Mouse (Mus musculus) urinary bladder, postnatal 4 days (tissue): Measurements from ENCODE around the gene Spp2.

Source experiments
- DNase-seq, 2 experiments: peaks; one replicate each; pipeline ENCODE4 v3.0.0; 2021 to 2022; ENCODE audit warnings: low spot score in 2 of 2

Spp2 gene

DNA sequence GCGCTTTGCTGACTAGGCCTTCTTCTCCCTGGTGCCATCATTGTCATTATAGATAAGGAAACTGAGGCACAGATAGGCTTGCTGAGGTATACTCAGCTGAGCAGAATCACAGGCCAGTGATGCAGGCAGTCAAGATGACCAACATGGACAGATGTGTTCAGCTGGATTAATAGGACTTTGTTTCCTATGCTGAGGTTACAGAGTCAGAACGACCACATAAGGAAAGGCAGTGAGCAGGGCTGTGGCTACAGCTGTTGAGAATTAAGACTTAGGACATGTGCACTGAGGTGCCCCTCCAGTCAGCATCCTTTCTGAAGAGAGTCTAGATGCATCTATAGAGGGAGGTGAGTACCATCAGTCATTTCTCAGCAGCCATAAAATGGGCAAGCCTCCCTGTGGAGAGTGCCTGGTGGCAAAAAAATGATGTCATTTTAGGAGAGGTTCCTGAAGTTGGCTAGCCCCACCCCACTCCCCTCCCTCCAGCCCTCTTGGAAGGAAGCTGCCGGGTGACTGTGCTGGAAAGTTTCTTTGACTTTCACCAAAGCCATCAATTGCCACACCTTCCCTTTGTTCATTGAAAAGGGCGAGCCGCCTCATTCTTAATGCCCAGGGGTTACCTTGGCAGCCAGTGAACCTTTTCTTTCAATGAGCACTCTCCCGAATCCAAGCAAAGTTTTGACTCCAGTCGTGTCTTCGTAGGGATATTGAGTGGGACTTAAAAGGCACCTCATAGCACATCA is 59.7 kb downstream of the Spp2 start:
- DNase-seq = no peak

GRCm38 (mm10) chr1:88467866-88468265 is 61.1 kb downstream of the Spp2 start:
- DNase-seq = no peak

DNA sequence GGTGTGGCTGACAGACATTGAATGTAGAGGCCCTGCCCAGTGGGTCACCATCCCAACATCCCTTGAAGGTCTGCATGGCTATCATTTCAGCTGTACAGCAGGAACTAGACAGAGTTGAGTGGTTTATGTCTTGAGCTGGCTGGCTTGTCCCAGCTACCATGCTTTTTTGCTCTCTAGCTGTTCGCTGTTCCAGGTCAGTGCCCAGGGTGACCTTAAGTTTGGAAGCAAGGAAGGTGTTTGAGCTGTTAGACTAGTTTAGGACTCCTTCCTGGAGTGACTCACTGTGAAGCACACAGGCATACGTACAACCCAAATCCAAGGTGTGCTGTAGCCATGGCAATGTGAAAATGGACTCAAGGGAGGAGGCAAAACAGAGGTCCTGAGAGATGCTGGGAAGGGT is 61.6 kb downstream of the Spp2 start:
- DNase-seq = no peak

- DNase-seq = no peak
Observed at GRCm38 (mm10) chr1:88469746-88470145, 63.0 kb downstream of the Spp2 start.

GRCm38 (mm10) chr1:88472258-88472657 is 65.5 kb downstream of the Spp2 start:
- DNase-seq = no peak

DNA sequence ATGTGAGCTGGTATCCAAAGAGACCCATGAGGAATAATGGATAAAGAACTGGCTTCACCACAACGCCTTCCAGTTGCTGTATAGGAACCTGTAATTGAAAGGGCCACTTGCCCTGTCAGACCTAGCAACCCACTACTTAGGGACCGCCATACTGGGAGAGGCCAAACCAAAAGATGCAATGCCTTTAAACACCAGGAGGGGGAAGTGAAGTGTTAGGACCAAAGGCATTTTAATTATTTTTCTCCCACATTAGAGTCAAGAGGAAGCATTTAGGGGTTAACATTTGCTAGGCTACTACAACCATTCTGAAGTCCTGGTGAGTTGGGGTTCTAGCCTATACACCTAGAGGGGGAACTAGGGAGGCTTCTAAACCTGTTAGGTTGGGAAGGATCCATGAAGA is 67.1 kb downstream of the Spp2 start:
- DNase-seq = no peak

DNA sequence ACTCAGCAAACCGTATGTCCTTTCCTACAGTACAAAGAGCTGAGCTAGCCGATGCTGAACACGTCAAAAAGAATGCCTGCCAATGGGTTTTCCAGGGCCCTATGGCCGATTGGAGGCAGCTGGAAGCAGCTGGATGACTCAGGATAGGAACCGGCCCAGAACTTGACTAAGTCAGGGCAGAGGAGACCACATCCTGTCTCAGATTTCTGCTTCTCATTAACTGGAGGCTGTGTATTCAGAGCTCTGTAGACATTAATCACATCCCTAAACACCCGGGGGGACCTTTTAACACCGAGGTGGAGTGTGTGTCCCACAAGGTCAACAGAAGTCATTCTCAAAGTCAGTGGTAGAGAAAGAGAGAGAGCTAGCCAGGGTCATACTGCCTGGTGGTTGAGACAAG is 67.8 kb downstream of the Spp2 start:
- peak in 1 of 2 experiments; percentile 65 for DNase-seq

- DNase-seq = peak in 1 of 2 experiments; percentile 29
Observed at GRCm38 (mm10) chr1:88475502-88475953, 68.8 kb downstream of the Spp2 start.
